Mouse (Mus musculus): ENCODE measurements around the gene Atp1b4. TPM values are rescaled to one million over a fixed set of nuclear protein-coding genes. Genes with fewer than 3 reads are reported as not detected.
"Not testable (repeated sequence)": the region's sequence is repeated elsewhere in the genome, so short reads cannot be mapped to it uniquely, and the experiment has no call there.

Atp1b4 gene
- not detected for total RNA-seq (2021)
- long read RNA-seq, experiment 1 = 0 reads
- long read RNA-seq, experiment 2 = 0 reads

DNA sequence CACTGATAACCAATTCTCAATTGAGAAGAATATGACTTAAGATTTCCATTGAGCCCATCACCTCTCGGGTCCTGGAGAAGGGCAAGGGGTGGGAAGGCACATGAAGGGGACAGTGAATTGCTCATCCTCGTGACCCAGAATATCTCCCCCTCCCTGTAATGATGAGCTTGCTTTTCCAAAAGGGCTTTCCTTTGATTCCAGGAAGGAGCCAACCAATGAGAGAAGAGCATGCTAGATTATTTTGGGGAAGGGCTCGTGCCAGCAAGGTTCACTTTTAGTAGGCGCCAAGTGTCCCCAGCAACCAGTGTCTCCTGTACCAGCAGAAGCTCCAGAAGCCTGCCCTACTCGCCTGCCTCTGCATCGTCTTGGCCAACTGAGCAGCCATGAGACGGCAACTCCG is at the start of gene Atp1b4:
Gene Atp1b4 (plus strand): TSS at position 301 of the 400 bp plus-strand sequence.
- DNase-seq = no peak
- intact Hi-C loops (cut with DNase I) = no loop called here

DNA sequence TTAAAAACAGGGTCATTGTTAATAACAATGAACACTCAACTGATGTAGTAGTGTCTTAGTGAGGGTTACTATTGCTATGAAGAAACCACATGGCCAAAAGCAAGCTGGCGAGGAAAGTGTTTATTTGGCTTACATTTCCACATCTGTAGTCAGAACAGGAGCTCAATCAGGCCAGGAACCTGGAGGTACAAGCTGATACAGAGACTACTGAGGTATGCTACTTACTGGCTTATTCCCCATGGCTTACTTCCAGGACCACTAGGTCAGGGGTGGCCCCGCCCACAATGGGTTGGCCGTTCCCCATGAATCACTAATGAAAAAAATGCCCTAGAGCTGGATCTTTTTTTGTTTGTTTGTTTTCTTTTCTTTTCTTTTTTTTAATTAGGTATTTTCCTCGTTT is 7.4 kb upstream of the Atp1b4 start:
- no peak for DNase-seq
- intact Hi-C loops (cut with DNase I) = no loop called here

DNA sequence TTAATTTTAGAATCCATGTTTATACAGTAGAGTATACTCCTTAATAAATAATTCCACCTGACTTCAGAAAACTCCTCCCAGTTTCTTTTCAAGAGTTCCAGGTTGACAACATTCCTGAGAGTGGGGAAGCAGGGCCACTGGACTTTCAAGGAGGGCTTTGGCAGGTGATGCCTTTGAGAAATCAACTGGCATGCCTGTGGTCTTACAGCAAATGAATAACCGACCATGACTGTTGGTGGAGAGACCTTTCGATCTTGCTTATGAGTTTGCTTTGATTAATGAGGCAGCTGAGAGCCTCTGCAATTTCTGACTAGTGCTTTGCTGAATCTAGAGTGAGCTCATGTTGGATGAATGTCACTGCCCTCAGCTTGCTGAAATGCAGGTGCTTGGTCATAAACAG is 4.9 kb upstream of the Atp1b4 start:
- DNase-seq = no peak
- intact Hi-C loops (cut with DNase I) = no loop called here

DNA sequence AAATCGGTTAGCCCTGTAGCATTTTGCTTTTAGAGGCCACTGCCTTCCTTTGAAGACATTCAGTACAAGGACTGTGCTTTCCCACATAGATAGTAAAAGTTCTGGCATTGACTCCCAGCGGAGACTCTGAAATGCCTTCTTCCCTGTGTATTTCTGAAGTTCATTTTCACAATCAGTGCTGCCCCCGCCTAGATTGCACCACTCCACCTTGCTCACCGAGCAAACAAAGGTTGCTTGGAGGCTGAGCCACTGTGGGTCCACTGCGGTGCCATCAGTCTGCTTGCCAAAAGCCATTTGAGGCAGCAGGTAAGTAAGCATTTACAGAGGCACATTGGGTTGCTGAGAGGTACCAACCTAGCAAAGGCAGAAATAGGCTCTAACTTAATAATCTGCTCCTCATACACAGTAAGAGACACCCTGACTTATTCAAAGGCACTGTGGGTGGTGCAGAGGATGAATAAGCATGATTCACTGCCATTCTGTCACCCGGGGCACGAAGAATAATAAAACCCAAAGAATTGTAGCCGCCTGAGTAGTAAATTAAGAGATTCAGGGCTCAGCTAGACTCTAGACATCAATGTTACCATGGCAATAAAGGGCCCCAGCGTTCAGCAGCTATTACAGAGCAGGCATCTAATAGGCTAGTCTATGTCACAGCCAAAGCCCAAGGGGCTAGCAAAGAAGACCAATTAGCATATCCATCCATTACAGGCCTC is 2.9 kb upstream of the Atp1b4 start:
- DNase-seq = no peak
- intact Hi-C loops (cut with DNase I) = no loop called here

DNA sequence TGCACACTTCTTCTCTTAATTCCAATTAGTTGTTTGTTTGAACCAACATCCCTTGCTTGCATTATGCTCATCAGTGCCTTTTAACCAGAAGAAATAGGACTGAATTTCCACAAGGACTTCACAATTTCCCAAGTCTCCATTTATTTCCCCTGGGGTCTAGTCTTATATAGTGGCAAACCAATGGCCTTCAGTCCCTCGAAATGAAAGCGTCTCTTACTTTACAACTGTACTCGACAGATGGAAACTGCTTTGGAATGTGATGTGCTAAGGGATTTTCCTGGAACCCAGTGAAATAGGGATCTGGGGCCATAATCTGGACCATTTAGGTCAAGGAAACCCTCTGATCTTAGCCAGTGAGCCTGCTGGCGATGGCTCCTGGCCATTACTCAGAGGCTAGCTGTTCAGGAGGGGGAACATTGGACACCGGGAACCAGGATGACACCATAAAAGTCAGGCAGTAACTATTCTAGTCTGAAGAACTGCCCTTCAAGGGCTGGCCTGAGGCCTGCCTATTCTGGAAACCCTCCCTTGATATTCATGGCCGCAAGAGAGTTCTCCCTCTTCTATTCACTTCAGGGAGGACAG is 2.3 kb upstream of the Atp1b4 start:
- intact Hi-C loops (cut with DNase I) = no loop called here
- no peak for DNase-seq

DNA sequence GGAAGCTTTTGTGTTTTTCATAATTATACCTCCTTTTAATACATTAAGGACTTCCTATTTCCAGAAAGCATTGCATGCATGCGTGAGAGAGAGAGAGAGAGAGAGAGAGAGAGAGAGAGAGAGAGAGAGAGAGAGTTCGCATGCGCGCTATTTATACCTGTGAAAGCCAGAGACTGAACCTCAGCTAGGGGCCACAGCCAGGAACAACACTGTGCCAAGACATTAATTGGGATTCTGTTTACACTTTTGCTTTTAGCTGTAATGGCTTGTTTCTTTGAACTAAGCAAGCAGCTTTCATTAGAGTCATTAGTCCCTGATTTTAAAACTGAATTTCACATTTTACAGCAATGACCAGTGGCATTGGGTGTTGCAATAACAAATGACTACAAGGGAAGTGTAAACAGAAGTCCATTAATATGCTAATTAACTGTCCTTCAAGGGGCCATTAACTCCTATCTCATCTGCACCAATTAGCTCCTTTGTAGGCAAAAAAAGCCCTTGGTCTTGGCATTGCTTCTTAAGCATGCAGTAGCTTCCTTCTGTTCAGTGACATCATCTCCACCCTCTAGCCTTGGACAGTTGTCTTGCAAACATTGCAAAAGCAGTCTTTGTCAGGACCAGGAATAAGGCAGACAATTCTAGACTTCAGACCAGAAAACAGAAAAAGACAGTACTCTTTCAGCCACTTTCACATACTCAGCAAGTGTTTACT is 14.9 kb downstream of the Atp1b4 start:
- intact Hi-C loops (cut with DNase I) = loop anchor here (5.0 kb wide), 1 partner anchor 79 kb away; the partner anchor contains the start of gene Tmem255a
- no peak for DNase-seq

DNA sequence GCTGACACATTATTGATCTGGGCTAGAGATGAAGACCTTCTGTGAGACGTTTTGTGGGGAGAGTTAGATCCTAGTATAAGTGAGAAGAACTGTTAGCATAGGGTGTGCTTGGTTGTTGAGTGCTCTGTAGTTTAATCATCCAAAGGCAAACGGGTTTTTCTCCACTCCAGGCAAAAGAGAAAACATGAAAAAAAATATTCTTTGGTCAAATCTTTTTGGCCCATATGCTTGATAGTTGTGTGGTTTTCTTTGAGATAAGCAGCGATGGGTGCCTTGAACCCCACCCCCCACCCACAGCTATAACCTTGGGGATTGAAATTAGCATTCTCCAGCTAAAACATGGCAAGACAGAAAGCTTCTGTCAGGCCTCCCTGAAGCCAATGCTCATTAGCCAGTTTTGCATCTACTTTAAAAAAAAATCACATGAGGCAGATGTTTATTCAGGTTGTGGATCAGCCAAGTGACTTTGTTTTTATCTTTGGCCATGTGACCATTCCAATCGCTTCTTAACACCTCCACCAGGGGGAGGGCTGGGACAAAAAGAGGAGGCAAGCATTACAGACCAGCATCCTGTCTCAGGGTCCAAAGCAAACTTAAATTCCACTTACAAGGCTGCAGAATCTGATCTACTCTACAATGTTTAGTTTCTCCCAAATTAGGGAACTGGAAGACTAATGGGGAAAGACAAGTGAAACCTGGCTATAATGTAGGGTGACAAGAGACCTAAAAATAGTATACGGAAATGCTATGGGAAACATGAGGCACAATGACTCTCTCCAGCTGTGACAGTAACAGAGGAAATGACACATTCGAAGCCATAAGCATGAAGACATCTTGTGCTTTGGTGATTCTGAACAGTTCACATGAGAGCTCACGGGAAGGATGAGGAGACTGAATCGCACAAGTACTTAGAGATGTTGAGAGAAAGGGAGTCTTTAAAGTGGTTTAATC is 18.6 kb downstream of the Atp1b4 start:
- intact Hi-C loops (cut with DNase I) = loop anchor here (2.0 to 5.0 kb wide), 2 partner anchors 82 to 104 kb away; partner anchors contain the start of gene Tmem255a
- peak; percentile 27 to 56 for DNase-seq

DNA sequence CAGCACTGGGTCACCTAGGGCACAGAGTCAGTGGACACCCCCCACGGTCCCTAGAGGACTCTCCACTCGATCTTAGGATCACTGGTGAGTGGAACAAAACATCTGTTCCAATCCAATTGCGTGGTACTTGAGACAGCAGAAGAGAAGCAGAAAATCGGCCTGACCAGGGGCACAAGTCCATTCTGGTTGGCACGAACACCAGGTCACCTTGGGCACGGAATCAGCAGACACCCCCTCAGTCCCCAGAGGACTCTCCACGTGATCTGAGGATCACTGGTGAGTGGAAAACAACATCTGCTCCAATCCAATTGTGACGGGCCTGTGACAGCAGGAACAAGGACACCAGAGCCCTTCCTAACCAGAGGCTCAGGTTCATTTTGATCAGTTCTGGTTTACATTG is 46.0 kb downstream of the Atp1b4 start:
- intact Hi-C loops (cut with DNase I) = no loop called here
- no peak for DNase-seq

DNA sequence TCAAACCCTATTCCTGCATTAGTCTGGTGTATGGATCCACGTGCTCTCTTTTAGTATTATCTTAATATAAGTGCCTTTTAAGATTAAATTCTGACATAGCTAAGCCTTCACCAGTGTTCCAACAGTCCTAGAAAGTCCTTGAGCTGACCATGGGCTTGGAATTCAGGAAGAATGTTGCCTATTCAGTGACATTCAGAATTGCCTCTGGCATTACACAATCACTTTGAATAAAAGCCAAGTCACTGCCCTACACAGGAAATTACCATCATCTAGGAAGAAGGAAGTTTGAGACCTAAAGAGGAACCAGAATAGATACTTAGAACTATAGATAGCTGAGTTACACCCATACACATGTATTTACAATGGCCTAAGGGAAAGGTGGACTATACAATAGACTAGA is 48.6 kb downstream of the Atp1b4 start:
- DNase-seq = not testable (repeated sequence)
- intact Hi-C loops (cut with DNase I) = loop anchor here (1.0 kb wide), 1 partner anchor 106 kb away; no protein-coding TSS in a partner anchor

DNA sequence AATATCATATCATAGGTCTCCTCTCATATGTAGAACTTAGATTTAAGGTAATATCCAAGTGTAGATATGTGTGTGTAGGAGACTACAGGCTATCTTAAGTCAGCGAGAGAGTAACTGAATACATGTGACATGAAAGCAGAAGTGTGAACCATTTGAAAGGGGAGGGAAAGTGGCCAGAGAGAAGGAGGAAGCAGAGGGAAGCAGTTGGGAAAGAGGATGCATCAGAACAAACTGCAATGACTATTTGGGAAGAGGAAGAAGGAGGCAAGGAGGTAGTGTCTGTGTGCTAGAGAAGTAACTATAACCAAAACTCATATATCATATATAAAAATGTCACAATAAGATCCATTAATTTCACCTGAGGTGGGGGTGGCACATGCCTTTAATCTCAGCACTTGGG is 57.2 kb downstream of the Atp1b4 start:
- intact Hi-C loops (cut with DNase I); DNase-seq: not testable (repeated sequence)

Other genes with a start within 250 kb of the Atp1b4 start
- not detected for gene Rhox10, start 249.7 kb upstream of the Atp1b4 start, total RNA-seq (2021)
- not detected for gene Rhox11, start 231.0 kb upstream of the Atp1b4 start, total RNA-seq (2021)
- gene Rhox12, start 205.3 kb upstream of the Atp1b4 start, total RNA-seq (2021) = not detected
- gene Rhox13, start 195.0 kb upstream of the Atp1b4 start, total RNA-seq (2021) = not detected
- gene Zbtb33, start 126.4 kb upstream of the Atp1b4 start, total RNA-seq (2021) = 10 to 100 TPM; 11.6 to 11.7 TPM
- gene Tmem255a, start 63.7 kb upstream of the Atp1b4 start, total RNA-seq (2021) = 1 to 10 TPM; 6.6 to 9.2 TPM
- gene Lamp2, start 140.3 kb downstream of the Atp1b4 start, total RNA-seq (2021) = 100 to 1,000 TPM; 133 to 137 TPM